Mouse (Mus musculus) kidney, adult 11 months (tissue): ENCODE results near the gene Slc44a1.
A peak's percentile ranks its signal among the peaks of the same experiment; 100 is the strongest.

ENCODE experiments used
- DNase-seq: peaks from one replicate; pipeline ENCODE4 v3.0.0; 2022

Slc44a1 gene

DNA sequence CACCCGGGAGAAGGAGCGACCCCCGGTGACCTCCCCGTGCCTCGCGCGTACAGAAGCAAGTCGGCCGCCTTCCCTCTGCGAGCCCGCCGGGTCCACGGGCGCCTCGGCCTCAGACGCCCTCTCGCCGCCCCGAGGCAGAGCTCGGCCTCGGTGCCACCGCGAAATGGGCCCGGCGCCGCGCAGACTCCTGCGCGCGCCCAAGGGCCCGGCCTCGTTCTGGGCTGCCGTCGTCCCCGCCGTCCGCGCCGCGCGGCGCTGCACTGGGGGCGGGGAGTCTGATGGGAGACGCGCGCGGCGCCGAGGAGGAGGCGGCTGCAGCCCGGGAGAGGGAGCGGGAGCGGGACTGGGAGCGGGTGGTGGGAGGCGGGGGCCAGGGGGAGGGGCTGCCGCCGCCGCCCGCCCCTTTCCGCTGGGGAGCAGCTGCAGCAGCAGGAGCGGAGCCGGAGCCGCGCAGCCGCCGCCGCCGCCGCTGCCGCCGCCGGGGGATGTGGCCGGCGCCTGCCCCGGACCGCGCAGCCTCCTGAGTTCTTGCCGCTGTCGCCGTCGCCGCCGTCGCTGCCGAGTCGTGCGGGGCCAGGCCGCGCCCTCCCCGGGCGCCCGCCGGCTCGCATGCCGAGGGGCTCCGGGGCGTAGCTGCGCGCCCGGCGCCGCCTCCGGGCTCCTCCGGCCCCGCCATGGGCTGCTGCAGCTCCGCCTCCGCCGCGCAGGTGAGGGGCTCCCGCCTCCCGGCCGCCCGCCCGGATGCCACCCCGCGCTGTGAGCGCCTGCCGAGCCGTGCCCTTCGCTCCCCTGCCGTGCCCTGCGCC is at the start of gene Slc44a1:
Gene Slc44a1, plus strand, starts transcription at position 404 of the 806 bp plus-strand sequence.
- peak; percentile 82 for DNase-seq

DNA sequence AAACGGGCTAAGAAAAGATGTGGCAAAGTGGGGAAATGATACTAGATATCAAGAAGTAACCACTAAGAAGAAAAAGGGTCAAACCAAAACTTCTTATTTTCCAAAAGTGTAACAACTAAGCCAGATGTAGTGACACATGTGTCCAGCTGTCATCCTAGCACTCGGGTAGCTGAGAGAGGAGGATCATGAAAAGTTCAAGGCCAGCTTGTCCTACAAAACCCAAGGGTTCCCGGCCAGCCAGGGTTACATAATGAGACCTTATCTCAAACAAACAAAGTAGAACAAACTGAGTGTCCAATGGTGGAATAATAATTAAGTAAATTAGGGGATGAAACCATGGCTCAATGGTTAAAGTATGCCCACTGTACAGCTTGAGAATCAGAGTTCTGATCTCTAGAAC is 45.2 kb upstream of the Slc44a1 start:
- no peak for DNase-seq

DNA sequence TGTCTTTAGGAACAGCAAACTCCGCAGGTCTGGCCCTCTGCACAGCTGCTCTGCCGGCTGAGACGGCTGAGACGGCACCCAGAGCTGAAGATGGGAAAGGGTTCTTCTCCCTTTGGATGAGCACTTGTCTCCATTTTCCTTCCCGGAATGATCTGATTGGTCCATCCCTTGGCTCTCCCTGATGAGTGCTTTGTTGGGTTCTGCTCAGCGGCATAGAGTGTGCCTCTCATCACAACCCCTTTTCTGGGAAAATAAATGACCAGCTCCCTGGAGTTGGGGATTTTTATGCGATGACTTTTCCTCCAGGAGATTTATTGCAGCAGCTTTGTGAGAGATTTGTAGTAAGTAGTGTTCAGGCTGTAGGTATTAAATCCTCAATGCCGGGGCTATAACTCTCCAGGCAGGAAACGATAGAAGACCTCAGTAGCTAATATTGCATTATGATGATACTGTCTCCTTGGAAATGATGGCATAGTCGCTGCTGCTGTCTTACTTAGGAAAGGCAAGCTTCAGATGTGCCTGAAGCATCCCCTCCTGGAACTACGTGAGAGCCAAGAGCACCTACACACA is 43.5 kb upstream of the Slc44a1 start:
- DNase-seq = no peak

DNA sequence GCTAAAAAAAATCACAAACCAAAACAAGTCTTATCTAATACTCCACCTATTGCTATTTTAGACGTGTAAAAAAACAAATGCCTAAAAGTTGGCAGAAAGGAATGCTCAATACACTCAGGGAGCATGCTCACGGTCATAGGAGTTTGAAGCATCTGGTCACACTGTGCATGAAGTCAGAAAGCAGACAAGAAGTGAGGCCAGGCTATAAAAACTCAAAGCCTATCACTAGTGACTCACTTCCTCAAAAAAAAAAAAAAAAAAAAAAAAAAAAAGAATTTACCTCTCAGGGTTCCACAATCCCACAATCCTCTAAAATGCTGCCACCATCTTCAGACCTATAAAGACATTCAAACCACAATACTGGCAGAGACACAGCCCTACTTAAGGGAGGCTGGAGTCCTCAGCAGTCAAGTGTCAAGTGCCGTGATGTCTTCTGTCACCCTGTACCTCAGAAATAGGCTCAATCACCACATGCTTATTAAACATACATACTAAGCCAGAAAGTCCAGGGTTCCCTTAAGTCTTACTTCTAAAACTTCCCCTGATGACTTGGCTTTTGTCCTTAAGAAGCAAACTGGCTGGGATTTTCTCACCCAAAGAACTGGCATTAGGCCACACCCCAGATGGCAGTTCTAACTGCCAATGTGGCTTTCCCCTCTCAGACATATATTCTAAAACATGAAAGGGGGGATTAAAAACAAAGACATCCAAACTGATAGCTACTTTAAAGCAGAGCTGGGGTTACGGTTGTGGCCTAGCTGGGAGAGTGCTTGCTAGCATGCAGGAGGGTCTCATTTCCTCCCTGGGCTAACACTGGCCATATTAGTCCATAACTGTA is 42.7 kb upstream of the Slc44a1 start:
- no peak for DNase-seq

DNA sequence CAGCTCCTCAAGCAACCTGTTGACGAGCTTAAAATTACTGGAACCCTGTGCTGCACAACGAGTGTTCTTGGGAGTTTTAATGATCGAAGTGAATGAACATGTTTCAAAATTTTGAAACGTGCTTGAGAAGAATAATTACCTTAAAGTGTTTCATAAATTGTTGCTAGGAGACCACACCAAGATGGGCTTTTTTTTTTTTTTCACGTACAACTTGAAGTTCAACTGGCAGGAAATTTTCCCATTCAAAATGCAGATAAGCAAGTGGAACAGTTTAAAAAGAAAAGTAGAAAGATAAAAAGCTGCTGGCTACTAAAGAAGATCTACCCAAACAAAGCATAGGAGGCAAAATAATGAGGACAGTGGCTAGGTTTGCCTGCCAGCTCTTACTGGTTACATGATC is 41.7 kb upstream of the Slc44a1 start:
- DNase-seq = no peak

DNA sequence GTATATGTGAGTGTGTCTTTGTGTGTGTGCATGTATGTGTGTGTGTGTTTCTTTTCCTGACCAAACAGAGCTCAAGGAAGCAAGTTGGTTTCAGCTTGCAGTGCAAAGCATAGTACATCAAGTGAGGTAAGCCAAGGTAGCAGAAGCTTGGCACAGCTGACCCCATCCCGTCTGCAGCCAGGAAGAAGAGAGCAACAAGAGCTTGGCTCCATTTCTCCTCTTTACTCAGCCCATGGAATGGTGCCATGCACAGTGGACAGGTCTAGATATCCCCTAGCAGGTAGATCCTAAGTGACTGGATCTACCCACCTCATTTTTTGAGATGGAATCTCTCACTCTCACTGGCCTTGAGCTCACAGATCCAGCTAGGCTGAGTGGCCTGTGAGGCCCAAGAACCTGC is 40.8 kb upstream of the Slc44a1 start:
- no peak for DNase-seq

DNA sequence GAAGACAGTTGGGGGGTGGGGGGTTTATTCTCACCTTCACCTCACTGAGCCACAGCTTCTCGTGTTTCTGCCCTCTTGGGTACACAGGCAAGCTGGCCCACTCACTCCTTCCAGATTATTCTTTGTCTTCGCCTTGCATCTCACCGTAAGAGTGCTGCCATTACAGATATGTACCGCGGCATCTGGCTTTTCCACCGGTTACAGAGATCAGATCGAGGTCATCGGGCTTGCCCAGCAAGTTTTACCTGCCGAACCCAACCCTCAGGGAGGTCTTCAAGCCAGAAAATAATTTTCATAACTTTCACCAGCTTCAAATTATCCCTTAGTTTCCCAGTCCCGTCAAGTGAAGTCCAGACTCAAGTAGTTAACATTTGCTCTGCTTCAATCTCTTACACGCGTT is 36.8 kb upstream of the Slc44a1 start:
- no peak for DNase-seq

DNA sequence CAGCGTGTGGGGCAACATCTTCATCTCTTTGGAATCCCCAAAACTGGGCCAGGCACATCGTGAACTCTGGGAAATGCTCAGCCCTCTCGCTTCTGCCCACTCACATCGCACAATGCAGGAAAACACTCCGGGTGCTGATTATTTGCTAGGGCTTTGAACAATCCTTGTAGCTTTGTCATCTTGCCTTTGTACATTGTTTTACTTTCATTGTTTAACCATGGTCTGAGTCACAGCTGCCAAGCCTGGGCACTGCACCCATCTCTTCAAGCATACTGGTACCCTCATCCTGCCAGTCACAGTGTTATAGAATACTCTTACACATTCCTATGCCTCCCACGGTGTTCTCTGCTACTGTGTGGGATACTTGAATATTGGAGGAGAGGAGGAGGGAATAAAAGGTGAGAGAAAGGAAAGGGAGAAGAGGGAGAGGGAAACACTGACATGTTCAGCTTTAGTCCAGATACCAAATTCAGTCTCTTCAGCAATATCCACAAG is 35.7 kb upstream of the Slc44a1 start:
- DNase-seq = no peak

DNA sequence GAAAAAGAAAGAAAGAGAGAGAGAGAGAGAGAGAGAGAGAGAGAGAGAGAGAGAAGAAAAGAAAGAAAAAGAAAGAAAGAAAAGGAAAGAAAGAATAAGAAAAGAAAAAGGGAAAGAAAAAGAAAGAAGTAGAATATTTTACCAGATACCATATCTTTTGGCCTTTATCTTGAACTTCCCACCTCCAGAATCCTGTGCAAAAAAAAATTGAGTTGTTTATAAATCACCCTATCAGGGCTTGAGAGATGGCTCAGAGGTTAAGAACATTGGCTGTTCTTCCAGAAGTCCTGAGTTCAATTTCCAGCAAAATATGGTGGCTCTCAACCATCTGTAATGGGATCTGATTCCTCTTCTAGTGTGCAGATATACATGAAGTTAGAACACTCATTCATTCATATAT is 33.3 kb upstream of the Slc44a1 start:
- DNase-seq = no peak

DNA sequence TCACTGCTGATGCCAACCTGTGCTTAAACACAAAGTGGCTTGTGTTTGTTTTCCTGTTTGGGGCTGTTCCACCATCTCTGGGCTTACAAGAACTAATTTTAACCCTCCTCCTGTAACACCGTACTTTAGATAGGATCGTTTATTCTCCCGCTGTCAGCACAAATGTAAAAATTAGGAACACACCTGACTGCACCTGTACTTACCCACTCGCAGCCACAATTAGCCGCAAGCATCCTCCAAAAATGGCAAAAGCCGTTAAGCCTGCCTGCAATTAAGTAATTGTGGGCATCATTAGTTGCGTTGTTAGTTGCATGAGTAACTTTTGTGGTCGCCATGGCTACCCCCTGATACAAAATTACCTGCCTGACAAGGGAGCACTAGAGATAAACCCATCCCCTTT is 31.4 kb upstream of the Slc44a1 start:
- DNase-seq = no peak

DNA sequence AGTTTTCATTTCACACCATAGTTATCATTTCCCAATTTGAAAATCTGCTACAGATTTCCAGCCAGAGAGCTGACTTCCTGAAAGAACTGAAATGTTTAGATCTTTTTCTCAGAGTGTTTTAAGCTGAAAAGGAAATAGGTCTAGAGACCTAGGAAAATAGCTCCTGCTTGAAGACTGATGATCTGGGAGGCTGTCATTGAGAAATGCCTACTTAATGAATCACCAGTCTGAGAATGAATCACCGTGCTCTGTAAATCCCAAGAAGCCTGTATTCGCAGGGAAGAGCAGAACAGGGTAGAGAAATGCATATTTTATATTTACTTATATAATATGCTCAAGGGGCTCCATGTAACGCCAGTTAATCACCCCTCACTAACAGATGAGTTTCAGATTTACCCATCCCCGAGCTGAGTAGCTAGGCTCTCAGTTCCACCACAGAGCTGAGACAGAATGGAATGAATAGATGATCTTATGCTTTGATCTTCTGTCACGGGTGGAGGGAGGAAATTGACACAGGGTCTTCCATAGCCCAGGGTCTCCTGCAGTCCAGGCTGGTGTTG is 30.6 kb upstream of the Slc44a1 start:
- DNase-seq = no peak

DNA sequence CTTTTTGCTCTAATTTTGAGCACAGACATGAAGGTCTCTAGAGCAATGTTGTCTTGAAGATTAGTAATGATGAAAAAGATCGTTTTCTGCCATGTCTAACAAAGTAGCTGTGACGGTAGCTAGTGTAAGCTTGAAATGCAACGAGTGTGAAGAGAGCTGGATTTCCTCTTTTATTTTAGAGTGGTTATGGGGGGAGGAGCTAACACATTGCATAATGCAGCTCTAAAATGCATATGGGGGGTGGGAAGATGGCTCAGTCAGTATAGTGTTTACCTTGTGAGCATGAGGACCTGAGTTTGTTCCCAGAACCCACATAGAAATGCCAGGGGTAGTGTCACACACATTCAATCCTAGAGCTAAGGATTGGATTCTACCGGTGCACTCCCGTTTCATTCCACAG is 29.5 kb upstream of the Slc44a1 start:
- DNase-seq = no peak

DNA sequence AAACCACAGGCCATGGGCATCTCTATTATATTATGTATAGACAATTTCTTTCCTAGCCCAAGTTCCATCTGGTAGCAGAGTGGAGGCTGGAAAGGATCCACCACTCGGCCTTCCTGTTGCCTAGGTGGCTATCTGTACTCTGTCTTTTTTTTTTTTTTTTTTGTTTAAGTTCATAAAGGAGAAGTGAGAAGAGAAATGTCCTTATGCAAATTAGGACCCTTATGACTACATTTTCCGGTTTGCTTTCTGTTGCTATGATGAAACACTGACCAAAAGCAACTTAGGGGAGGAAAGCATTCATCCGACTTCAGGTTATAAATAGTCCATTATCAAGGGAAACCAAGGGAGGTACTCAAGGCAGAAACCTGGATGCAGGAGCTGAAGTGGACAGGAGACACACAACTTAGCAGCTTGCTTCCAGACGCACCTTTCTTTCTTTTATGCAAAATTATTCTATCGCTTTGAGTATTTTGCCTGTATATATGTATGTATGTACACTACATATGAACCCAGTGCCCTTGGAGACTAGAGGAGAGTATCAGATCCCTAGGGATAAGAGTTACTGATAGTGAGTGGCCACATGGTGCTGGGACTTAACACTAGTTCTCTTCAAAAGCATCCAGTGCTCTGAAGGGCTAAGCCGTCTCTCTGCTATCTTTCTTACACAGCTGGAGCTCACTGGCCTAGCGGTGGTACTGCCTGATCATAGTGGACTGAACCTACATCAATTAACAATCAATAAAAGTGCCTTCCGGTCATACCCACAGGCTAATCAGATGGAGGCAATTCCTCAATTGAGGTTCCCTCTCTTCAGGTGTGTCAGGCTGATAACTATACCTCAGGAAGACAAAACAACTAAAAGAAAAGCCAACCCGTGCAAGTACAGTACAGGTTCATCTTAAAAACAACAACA is 28.0 kb upstream of the Slc44a1 start:
- no peak for DNase-seq

DNA sequence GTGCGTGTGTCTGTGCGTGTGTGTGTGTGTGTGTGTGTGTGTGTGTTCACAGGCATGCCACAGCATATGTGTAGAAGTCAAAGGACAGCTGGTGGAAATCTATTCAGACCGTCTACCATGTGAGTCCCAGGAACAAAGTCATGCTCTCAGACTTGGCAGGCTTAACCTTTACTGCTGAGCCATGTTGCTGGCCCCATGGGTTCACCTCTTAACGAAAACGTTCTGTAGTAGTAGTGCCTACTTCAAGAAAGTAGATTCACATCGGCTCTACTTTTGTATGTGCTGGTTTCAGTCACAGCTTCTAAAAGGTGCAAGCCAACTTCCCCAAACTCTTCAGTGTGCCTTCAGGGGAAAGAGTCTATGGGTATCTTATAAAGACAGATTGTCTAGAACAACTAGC is 27.2 kb upstream of the Slc44a1 start:
- no peak for DNase-seq

DNA sequence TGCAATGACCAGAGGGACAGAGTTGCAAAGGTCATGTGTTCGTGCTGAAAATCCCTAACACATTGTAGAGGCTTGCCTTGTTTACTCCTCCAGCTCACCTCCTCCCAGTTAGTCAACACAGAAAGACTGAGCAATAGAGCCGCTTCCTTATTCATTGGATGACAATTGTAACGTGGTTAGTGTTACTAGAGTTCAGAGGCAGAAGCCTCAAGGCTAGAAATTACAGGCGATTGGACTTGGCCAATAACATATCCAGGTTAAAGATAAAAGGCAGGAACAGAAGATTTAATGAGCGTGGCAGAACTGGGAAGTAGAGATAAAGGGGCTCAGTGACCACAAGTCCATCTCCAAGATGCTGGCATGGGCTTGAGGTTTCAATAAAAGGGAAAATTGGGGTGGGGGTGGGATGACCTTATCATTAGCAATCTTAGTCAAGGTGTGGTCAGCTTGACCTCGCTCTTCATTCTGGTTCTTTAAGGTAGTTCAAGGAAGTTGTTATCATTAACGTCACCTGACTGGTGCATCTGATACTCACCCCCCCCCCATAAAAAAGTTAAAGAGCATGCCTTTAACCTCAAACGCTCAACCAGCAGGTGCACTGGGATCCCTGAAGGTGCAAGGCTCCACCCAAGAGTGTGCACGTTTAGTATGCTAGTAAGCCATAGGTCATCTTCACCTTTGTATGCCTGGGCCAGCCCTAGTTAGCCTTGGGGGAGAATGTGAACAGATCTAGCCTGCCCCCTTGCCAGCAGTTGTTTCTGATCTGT is 26.0 kb upstream of the Slc44a1 start:
- no peak for DNase-seq

DNA sequence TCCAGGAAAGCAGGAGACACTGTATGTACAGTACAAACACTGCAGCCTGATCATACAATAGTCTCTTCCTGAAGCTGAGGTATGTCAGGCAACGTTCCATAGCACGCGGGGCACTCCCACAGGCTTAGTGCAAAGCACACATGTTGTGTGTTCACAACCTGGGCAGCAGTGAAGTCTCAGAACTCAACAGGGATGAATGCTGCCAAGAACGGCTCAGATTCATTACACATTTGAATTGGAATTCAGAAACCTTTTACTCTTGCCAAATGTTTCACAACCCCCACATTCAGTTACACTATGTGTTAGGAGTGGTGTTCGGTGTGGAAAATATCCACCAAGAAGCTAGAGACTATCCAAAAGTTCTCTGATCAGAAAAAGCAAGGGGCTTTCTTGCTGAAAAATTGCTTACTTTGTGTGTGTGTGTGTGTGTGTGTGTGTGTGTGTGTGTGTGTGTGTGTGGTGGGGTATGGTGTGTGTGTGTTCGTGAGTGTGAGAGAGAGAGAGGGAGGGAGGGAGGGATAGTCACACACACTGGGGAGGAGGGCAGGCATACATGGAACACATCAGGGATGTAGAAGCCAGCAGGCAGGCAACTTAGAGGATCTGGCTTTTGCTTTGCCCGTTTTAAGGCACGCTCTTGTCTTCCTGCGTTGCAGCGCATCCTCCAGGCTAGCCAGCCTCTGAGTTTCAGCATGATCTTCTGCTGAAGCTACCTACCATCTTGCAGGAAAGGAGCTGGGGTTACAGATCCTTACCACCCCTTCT is 24.2 kb upstream of the Slc44a1 start:
- DNase-seq = no peak

DNA sequence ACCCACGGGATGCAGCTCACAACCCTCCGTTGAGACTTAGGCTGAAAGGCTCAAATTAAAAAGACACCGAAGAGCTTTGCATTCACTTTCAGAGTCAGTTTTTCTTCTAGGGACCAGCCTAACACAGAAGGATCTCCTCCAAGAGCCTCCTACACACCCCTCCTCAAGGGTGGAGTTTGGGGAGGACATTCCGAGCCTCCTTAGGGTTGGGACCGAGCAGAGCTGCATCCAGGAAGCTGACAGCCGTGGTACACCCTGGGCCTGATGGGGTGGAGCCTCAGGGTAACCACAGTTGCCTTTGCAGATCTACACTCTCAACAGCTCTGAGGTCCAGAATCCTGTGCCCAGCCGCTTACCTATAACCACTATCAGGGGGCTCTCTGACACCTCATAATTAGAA is 23.3 kb upstream of the Slc44a1 start:
- no peak for DNase-seq

DNA sequence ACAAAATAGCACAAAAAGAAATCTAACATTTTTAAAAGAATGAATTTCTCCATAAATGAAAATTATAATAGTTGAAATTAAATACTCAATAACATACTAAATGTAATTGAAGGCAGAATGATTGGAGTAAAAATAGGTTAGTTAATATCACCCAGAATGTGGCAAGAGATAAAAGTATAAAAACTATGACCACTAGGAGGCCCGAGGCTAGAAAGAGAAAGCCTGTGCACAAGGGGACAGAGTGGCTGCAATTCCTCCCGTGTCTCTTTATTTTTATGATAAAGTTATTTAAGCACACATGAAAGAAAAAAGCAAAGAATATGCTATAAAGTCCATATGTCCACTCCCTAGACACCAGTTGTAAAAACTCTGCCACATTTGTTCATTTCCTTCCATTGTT is 17.4 kb upstream of the Slc44a1 start:
- DNase-seq = no peak

DNA sequence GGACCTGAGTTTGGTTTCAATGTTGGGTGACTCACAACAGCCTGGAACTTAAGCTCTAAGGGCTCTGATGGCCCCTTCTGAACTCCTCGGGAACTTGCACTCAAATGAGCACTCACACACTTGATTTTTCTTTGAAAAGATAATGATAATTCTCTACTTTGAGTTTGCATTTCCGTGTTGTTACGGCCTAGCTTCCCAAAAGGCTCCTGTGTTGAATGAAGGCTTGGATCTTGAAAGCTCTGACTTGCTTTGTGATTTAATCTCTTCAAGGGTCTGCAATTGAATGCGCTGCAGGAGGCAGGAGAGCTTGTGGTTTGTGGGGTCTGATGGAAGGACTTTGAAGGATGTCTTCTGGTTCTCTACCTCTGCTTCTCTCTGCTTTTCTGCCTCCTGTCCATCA is 13.1 kb upstream of the Slc44a1 start:
- DNase-seq = no peak

DNA sequence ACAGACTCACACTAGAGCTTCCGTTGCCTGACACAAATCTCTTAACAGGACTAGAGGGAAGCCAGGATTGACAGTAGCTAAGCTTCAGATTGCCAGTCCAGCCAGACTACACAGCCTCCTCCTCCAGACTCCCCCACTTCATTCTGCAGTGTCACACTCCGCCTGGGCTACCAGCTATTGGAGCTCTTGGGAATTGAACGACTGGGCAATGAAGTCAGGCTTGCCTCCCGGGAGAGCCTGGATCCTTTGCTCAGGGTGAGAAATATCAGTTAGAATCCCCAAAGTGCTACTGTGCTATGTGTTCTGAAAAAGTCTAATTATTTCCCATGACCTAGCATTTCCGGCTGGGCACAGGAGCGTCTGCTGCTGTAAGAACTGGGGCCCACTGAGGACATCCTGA is 9.7 kb upstream of the Slc44a1 start:
- no peak for DNase-seq
